Mouse (Mus musculus) left cerebral cortex, adult 11 months (tissue): ENCODE measurements around the gene Nfic.
"Not testable (repeated sequence)": the region's sequence is repeated elsewhere in the genome, so short reads cannot be mapped to it uniquely, and the experiment has no call there.

Source experiments
- DNase-seq: peaks from one replicate; pipeline ENCODE4 v3.0.0; 2022; ENCODE audit warnings: low spot score

Gene Nfic

GRCm38 (mm10) chr10:81460471-81460870 is 5.0 kb upstream of the Nfic start:
- DNase-seq: no peak

- no peak for DNase-seq
Measured at GRCm38 (mm10) chr10:81459399-81459798, 4.0 kb upstream of the Nfic start.

DNA sequence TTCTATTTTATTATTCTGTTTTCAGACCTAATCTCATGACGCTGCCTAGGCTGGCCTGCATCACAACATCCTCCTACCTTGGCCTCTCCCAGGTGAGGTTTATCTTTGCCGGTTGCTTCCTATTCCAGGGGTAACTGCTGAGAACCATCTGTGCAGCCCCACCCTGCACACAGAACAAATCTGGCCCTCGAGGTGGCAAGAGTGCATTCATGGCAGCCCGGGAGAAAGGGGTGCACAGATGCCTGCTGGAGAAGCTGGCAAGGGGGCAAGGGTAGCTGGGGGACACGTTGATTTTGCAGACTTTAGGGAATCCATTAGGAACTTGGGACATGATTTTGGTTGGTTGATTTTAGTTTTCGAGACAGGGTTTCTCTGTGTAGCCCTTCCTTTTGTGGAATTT is 2.8 kb upstream of the Nfic start:
- DNase-seq: no peak

DNA sequence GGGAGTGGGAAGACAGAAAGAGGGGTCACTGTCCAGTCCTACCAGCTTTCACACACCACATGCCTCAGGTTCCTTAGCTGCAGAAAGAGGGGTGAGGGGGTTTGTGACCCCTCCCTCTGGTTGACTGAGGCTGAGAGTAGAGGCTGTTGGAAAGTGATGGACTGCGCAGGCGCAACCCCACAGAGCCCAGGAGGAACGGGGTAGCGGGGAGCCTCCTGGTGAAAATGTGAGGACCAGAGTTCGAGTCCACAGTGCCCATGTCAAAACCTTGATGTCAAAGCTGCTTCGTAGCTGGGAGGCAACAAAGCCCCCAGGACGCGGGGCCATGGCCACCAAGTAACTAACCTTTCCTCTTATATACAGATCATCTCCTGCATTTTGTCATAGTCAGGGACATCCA is 2.2 kb upstream of the Nfic start:
- no peak for DNase-seq

GRCm38 (mm10) chr10:81456983-81457563 is 1.6 kb upstream of the Nfic start:
- DNase-seq: no peak

GRCm38 (mm10) chr10:81454106-81454505 is 1.3 kb downstream of the Nfic start:
- no peak for DNase-seq

GRCm38 (mm10) chr10:81452947-81453288 is 2.5 kb downstream of the Nfic start:
- DNase-seq: no peak

DNA sequence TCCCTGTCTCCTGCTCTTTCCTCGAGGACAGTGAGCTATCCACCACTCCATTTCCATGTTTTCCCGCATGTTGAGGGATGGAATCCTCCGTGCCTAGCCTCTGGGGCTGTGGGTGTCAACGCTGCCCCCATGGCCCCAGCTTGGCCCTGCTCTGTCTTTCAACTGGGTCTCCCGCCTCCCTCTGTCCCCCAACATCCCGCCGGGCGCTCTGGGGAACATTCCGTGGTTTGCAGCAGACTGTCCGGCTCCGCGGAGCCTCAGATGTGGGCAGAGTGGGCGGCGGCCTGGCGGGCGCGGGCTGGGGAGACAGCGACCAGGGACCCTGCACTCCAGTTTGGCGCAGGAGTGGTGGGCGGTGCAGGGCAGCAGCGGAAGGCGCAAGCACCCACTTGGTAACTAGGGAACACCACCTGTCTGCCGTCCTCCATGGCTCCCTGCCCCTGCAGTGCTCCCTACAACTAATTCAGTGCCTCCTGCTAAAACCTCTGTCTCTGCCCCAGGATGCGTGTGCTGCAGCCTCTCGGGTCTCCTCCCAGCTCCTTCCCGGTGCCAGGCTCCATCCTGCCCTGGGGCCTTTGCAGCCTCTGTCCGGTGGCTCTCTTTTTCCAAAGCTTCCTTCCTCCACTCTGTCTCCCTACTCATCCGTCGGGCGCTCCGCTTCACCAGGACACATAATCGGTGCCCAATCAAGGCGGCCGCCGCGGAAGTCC is 3.0 kb downstream of the Nfic start:
- DNase-seq: no peak

DNA sequence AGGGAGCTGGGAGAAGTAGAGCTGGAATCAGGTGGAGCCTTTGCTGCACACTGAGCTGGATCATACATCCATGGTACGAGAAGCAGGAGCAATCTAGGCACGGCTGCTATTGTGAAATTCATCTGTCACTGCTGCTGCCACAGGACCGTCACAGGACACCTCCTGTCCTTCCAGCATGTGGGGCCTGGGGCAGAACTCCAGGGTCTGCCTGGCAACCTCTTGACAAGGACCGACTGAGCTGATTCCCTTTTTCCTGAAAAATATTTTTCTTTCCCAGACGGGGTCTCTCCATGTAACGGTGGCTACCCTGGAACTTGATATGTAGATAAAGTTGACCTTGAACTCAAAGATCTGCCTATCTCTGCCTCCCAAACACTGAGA is 4.1 kb downstream of the Nfic start:
- DNase-seq: no peak

- DNase-seq: no peak
Measured at GRCm38 (mm10) chr10:81450641-81451364, 4.6 kb downstream of the Nfic start.

DNA sequence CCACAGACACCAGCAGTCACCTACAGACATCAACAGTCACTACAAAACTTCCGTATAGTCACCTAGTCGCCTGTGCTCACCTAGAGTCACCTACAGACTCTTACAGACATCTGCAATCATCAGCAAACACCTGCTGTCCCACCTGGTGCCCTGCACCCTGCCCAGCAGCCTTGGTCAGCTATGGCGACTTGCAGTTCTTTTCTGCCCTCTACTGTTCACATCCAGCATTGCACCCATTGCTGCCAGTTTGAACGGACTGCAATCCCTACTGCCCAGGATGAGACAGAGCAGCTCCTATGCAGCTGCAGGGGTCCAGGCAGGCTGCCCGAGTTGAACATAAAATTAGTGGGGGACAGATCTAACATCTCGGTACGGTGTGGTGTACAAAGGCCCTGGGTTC is 5.3 kb downstream of the Nfic start:
- DNase-seq: peak; percentile 70

- not testable (repeated sequence) for DNase-seq
Measured at GRCm38 (mm10) chr10:81445516-81445915, 9.9 kb downstream of the Nfic start.

DNA sequence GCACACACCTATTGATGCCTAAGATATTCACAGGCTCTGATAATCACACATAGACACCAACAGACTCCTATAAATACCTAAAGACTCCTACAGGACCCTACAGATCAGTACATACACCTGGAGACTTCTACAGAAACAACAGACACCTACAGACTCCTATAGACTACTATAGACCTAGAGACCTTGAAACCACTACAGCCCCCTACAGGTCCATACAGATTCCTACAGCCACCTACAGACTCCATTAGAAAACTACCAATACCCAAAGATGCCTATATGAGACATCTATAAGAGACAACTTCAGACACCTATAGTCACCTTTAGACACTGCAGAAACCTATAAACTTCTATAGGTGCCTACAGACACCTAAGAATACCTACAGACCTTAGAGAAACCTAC is 14.4 kb downstream of the Nfic start:
- no peak for DNase-seq

- no peak for DNase-seq
Measured at GRCm38 (mm10) chr10:81435436-81435835, 20.0 kb downstream of the Nfic start.

GRCm38 (mm10) chr10:81434361-81435263 is 20.8 kb downstream of the Nfic start:
- no peak for DNase-seq

GRCm38 (mm10) chr10:81433541-81434289 is 21.7 kb downstream of the Nfic start:
- no peak for DNase-seq

- peak; percentile 96 for DNase-seq
Measured at GRCm38 (mm10) chr10:81432868-81433262, 22.6 kb downstream of the Nfic start.

- DNase-seq: no peak
Measured at GRCm38 (mm10) chr10:81432169-81432867, 23.1 kb downstream of the Nfic start.

DNA sequence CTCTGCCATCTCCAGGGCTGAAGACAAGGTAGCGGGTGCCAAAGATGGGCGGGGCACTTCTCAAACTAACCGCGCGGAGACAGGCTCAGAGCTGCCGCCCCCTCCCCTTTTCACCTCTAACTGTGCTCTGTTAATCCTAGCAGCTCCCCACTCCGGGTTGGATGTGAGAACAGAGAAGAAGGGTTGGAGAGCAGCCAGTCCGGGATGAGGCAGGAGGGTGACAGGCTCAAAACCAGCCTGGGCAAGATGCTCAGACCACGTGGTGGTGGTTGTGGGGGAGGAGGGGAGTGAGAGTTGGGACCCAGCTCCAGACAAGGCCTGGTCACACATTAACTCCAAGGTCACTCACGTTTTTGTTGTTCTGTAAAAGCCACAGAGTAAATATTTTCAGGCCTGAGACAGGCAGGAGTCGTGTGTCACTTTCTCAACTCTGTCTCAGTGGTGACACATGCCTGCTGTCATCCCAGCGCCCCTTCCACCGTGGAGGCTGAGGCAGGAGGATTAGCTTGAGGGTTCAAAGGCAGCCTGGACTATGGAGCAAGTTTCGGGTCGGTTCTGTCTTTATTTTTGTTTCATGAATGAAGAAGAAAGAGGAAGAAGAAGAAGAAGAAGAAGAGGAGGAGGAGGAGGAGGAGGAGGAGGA is 23.8 kb downstream of the Nfic start:
- DNase-seq: no peak

DNA sequence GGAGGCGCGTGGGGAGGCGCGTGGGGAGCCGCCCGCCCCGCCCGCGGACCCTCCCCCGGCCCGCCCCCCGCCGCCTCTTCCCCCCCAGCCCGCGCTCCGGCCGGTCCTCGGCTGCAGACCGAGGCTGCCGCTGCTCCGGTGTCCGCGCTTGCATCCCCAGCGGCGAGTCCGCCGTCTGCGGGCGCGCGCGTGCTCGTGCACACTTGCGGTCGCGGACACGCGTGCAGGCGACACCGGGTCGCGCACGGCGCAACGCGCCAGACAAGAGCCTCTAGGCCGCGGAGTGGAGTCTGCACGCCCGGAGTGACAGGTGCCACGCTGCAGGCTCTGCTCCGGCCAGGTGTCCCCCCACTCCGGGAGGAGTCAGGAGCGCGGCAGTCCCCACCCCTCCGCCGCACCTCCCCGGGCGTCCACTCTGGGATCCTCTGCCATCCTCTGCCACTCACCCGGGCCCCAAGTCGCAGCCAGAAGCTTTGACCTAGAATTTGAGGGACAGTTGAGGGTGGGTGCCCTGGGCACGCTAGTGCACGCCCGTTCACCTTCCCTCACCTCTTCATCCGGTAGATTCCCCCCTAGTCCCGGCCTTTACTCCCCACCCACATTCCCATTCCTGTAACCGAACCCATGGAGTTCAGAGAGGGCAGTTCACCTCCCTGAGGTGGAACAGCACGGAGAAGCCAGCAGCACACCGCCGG is 24.5 kb downstream of the Nfic start:
- DNase-seq: no peak
